Mouse (Mus musculus) hindbrain, embryonic 13.5 days (tissue): ENCODE results near the gene Gp5. TPM values are rescaled to one million over a fixed set of nuclear protein-coding genes. Genes with fewer than 3 reads are reported as not detected.

Source experiments
- ATAC-seq: fragments of 200-750 bp; cut with Nextera tagmentation; 2 replicates; pipeline ENCODE4 v1.8.0; 2017; ENCODE audit warnings: moderate TSS enrichment; ENCODE audit not compliant: low FRiP score
- H3K27ac ChIP-seq: fragments of 300-500 bp; sonication (generic); 2 replicates; pipeline ENCODE4 v1.5.1; 2015; ENCODE audit warnings: inconsistent platforms, mild to moderate bottlenecking, moderate library complexity
- H3K27me3 ChIP-seq: fragments of 300-500 bp; sonication (generic); 2 replicates; pipeline ENCODE4 v1.6.1; 2015; ENCODE audit warnings: mild to moderate bottlenecking, inconsistent platforms
- H3K36me3 ChIP-seq: fragments of 300-500 bp; sonication (generic); 2 replicates; pipeline ENCODE4 v1.6.1; 2015; ENCODE audit warnings: mild to moderate bottlenecking, inconsistent platforms
- H3K4me1 ChIP-seq: fragments of 300-500 bp; sonication (generic); replicated peaks from 2 replicates; pipeline ENCODE4 v1.6.1; 2015; ENCODE audit warnings: inconsistent platforms
- H3K4me2 ChIP-seq: fragments of 300-500 bp; sonication (generic); 2 replicates; pipeline ENCODE4 v1.6.1; 2015; ENCODE audit warnings: inconsistent platforms, mild to moderate bottlenecking, moderate library complexity
- H3K4me3 ChIP-seq: fragments of 300-500 bp; sonication (generic); 2 replicates; pipeline ENCODE4 v1.5.1; 2015; ENCODE audit warnings: mild to moderate bottlenecking, inconsistent platforms
- H3K9ac ChIP-seq: fragments of 300-500 bp; sonication (generic); 2 replicates; pipeline ENCODE4 v1.6.1; 2015; ENCODE audit warnings: mild to moderate bottlenecking, inconsistent platforms
- H3K9me3 ChIP-seq: fragments of 300-500 bp; sonication (generic); 2 replicates; pipeline ENCODE4 v1.6.1; 2016; ENCODE audit warnings: inconsistent platforms
- WGBS: fragments of 180-500 bp; shearing (Covaris S2); methylation state at CpG from one replicate; pipeline ENCODE4 v1.1.7; 2015; 5-methylcytosine and 5-hydroxymethylcytosine counted together
- polyA plus RNA-seq: library from polyadenylated mRNA; unstranded; fragments of >200 nt; fragmentation: Nextera tagmentation; extraction: Ambion mirVana; gene quantifications from 2 replicates; pipeline ENCODE4 v1.2.1, GENCODE M21; 2015

Gene Gp5
- polyA plus RNA-seq, 1 experiment from 2014 or later, result 0.51 TPM

GRCm38 (mm10) chr16:30299711-30300277 is 10.8 kb downstream of the Gp5 start:
- Histone ChIP-seq H3K27ac (no peak overlapping the region), H3K27me3 (peaks cover 29% of the 10 kb centered on the region), H3K4me3 (no peak overlapping the region), H3K9me3 (no peaks in the 10 kb centered on the region), H3K4me1 (no peaks in the 10 kb centered on the region), H3K4me2 (no peak overlapping the region), H3K9ac (no peak overlapping the region), H3K36me3 (no peaks in the 10 kb centered on the region)
- 76% methylated on average over 10 of the region's 10 CpGs for WGBS
- ATAC-seq, result no peak

GRCm38 (mm10) chr16:30297450-30297849 is 13.1 kb downstream of the Gp5 start:
- 93% methylated on average over 7 of the region's 7 CpGs for WGBS
- Histone ChIP-seq H3K27ac (no peak overlapping the region), H3K9ac (no peak overlapping the region), H3K36me3 (no peaks in the 10 kb centered on the region), H3K4me1 (no peaks in the 10 kb centered on the region), H3K9me3 (no peaks in the 10 kb centered on the region), H3K4me2 (no peak overlapping the region), H3K4me3 (no peak overlapping the region), H3K27me3 (peaks cover 10% of the 10 kb centered on the region; the same call in 1 of the 2 replicates)
- ATAC-seq, result no peak

GRCm38 (mm10) chr16:30296601-30297275 is 13.8 kb downstream of the Gp5 start:
- H3K4me2 ChIP-seq, result no peak overlapping the region
- H3K27ac ChIP-seq, result no peak overlapping the region
- no peak for ATAC-seq
- H3K9ac ChIP-seq, result no peak overlapping the region
- no peaks in the 10 kb centered on the region for H3K4me1 ChIP-seq
- 90% methylated on average over 11 of the region's 11 CpGs for WGBS
- no peaks in the 10 kb centered on the region for H3K36me3 ChIP-seq
- H3K27me3 ChIP-seq, result peaks cover 10% of the 10 kb centered on the region; the same call in 1 of the 2 replicates
- H3K4me3 ChIP-seq, result no peak overlapping the region
- H3K9me3 ChIP-seq, result no peaks in the 10 kb centered on the region

GRCm38 (mm10) chr16:30295106-30295505 is 15.5 kb downstream of the Gp5 start:
- WGBS, result 97% methylated on average over 7 of the region's 7 CpGs
- no peak overlapping the region for H3K27ac ChIP-seq

GRCm38 (mm10) chr16:30290436-30290835 is 20.1 kb downstream of the Gp5 start:
- peaks cover 8% of the 10 kb centered on the region; the same call in 1 of the 2 replicates for H3K4me1 ChIP-seq
- no peak overlapping the region for H3K4me2 ChIP-seq
- H3K9ac ChIP-seq, result no peak overlapping the region
- 60% methylated on average over 6 of the region's 6 CpGs for whole genome bisulfite sequencing
- H3K36me3 ChIP-seq, result no peaks in the 10 kb centered on the region
- no peaks in the 10 kb centered on the region for H3K9me3 ChIP-seq
- peaks cover 26% of the 10 kb centered on the region for H3K27me3 ChIP-seq
- no peak for ATAC-seq
- no peak overlapping the region for H3K4me3 ChIP-seq
- H3K27ac ChIP-seq, result no peak overlapping the region

More at GRCm38 (mm10) chr16:30295106-30295505, 15.5 kb downstream of the Gp5 start:
- Histone ChIP-seq H3K4me2 (no peak overlapping the region), H3K4me3 (no peak overlapping the region), H3K9me3 (no peaks in the 10 kb centered on the region), H3K9ac (no peak overlapping the region), H3K36me3 (no peaks in the 10 kb centered on the region), H3K4me1 (peaks cover 6% of the 10 kb centered on the region; the same call in 1 of the 2 replicates), H3K27me3 (0 out of 2 replicates have a peak, but pooled peaks cover 7% of the 10 kb centered on the region)
- no peak for ATAC-seq

- Histone ChIP-seq H3K9ac (no peak overlapping the region), H3K27ac (no peak overlapping the region), H3K4me3 (no peak overlapping the region), H3K4me2 (no peak overlapping the region), H3K27me3 (peaks cover 70% of the 10 kb centered on the region), H3K36me3 (no peaks in the 10 kb centered on the region), H3K4me1 (peaks cover 22% of the 10 kb centered on the region), H3K9me3 (no peaks in the 10 kb centered on the region)
- WGBS, result 60% methylated on average over 4 of the region's 4 CpGs
- no peak for ATAC-seq
Measured at GRCm38 (mm10) chr16:30285701-30286100, 24.9 kb downstream of the Gp5 start.

GRCm38 (mm10) chr16:30283743-30284337 is 26.7 kb downstream of the Gp5 start:
- ATAC-seq, result peak; percentile 61
- 1% methylated on average over 15 of the region's 15 CpGs for WGBS
- Histone ChIP-seq H3K9me3 (no peaks in the 10 kb centered on the region), H3K27ac (no peak overlapping the region), H3K4me1 (peaks cover 15% of the 10 kb centered on the region), H3K9ac (no peak overlapping the region), H3K27me3 (peaks cover 78% of the 10 kb centered on the region), H3K4me2 (peak overlapping the region; percentile 51), H3K4me3 (peak overlapping the region; percentile 21), H3K36me3 (no peaks in the 10 kb centered on the region)

GRCm38 (mm10) chr16:30282844-30283495 is 27.6 kb downstream of the Gp5 start, which contains the start of gene Lrrc15:
Lrrc15 (minus strand) TSS chr16:30283256.
- ATAC-seq, result 0 out of 2 replicates have a peak, but pooled peaks have one; percentile 22
- H3K4me3 ChIP-seq, result peak within 1 kb of the TSS; percentile 27
- no peaks in the 10 kb centered on the region for H3K9me3 ChIP-seq
- H3K9ac ChIP-seq, result 0 out of 2 replicates have a peak within 1 kb of the TSS, but pooled peaks have one; percentile 55
- H3K4me1 ChIP-seq, result peaks cover 20% of the 10 kb centered on the region
- H3K36me3 ChIP-seq, result no peaks in the 10 kb centered on the region
- H3K27ac ChIP-seq, result no peak within 1 kb of the TSS
- peak within 1 kb of the TSS; percentile 51 for H3K4me2 ChIP-seq
- H3K27me3 ChIP-seq, result peaks cover 69% of the 10 kb centered on the region
- WGBS, result 7% methylated on average over 34 of the region's 34 CpGs

GRCm38 (mm10) chr16:30280676-30281297 is 29.8 kb downstream of the Gp5 start:
- H3K4me3 ChIP-seq, result no peak overlapping the region
- no peaks in the 10 kb centered on the region for H3K9me3 ChIP-seq
- no peaks in the 10 kb centered on the region for H3K36me3 ChIP-seq
- no peak overlapping the region for H3K4me2 ChIP-seq
- H3K4me1 ChIP-seq, result peaks cover 21% of the 10 kb centered on the region
- no peak overlapping the region for H3K27ac ChIP-seq
- ATAC-seq, result no peak
- no peak overlapping the region for H3K9ac ChIP-seq
- 20% methylated on average over 4 of the region's 4 CpGs for WGBS
- peaks cover 62% of the 10 kb centered on the region for H3K27me3 ChIP-seq

- no peak overlapping the region for H3K4me2 ChIP-seq
- no peak overlapping the region for H3K9ac ChIP-seq
- H3K27me3 ChIP-seq, result peaks cover 50% of the 10 kb centered on the region
- H3K27ac ChIP-seq, result no peak overlapping the region
- ATAC-seq, result no peak
- no peaks in the 10 kb centered on the region for H3K9me3 ChIP-seq
- H3K4me1 ChIP-seq, result peaks cover 12% of the 10 kb centered on the region
- WGBS, result 77% methylated on average over 11 of the region's 11 CpGs
- no peaks in the 10 kb centered on the region for H3K36me3 ChIP-seq
- no peak overlapping the region for H3K4me3 ChIP-seq
Measured at GRCm38 (mm10) chr16:30278406-30278805, 32.2 kb downstream of the Gp5 start.

- peaks cover 13% of the 10 kb centered on the region for H3K4me1 ChIP-seq
- no peaks in the 10 kb centered on the region for H3K9me3 ChIP-seq
- ATAC-seq, result no peak
- no peak overlapping the region for H3K27ac ChIP-seq
- H3K36me3 ChIP-seq, result no peaks in the 10 kb centered on the region
- WGBS, result 74% methylated on average over 15 of the region's 15 CpGs
- no peak overlapping the region for H3K9ac ChIP-seq
- peaks cover 26% of the 10 kb centered on the region for H3K27me3 ChIP-seq
- H3K4me2 ChIP-seq, result no peak overlapping the region
- no peak overlapping the region for H3K4me3 ChIP-seq
Measured at GRCm38 (mm10) chr16:30275558-30276340, 34.8 kb downstream of the Gp5 start.
